Mouse (Mus musculus) layer of hippocampus, adult 8-10 months (tissue): ENCODE measurements around the gene Ywhah. TPM values are rescaled to one million over a fixed set of nuclear protein-coding genes. Genes with fewer than 3 reads are reported as not detected.

Experiments used
- DNase-seq, 2 experiments: peaks; one replicate each; pipeline ENCODE4 v3.0.0; 2022; ENCODE audit warnings: low spot score in 2 of 2
- total RNA-seq, 4 experiments: library from RNA; stranded (reverse); gene quantifications; 2 replicates each; pipeline ENCODE4 v1.2.4; 2022

Gene Ywhah
- total RNA-seq, 4 experiments from 2014 or later: 959 to 1,113 (median 1,048) TPM

DNA sequence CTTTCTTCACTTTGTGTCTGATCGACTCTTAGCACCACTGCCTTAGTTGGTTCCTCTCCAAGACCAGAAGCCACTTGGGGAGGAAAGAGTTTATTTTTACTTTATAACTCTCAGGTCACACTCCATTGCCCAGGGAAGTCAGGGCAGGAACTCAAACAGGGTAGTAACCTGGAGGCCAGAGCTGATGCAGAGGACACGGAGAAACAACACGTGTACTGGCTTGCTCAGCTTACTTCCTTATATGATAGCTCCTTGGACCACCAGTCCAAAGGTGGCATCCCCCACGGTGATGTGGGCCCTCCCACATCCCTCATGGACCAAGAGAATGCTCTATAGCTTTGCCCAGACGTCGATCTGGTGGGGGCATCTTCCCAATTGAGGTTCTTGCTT lies 26.7 kb downstream of the Ywhah start:
- no peak for DNase-seq

DNA sequence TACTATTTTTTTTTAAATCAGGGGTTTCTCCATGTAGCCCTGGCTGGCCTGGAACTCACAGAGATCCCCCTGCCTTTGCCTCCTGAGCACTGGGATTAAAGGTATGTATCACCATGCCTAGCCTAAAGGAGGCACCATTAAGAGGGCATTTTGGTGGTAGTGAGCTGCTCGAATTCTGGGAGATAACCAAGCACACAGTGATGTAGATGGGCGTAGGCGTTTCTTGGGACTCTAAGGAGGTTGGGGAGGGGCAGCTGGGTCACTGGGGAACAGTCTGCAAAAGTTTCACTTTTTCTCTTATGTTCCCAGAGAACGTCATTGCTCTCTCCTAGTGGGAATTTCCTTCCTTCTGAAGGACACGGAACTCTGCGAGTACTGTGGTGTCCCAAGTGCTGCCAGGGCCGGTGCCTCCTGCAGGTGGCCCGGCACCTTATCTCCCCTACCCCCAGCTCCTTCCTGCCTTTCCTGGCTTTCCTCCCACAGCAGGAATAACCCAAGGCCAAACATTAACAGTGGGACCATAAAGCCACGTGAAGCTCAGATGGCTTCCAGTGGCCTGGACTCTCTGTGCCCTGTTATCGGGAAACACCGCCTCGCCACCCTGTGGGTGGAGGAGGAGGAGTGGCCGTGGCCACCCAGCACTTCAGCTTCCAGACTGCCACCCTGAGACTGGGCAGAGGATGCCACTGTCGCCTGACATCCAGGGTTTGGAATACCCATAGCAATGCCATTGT lies 34.4 kb downstream of the Ywhah start:
- no peak for DNase-seq

DNA sequence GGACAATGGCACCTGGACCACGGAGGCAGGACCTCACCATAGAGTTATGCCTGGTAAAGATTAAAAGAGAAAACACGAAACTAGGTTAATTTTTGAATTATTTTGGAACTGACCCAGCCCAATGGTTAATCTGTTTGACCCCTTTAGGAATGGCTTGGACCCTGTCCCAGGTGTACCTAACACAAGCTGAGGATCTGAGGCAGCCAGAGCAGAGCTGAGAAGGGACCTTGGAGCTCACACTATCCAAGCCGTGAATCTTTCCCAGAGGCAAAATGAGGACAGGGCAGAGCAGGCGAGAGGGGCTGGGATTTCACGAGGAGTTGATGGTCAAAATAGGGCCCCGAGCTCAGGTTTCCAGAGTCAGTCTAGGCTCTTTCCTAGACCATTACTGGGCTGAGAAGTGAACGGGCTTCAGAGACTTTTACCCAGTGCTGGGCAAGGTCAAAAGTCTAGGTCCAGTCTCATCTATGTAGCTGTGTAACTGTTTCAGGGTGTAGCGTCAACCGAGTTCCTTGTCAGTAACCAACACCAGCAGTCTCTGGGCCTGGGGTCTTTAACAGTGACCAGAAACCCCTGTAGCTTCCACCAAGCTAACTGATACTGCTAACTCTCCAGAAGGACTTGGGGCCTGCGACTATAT lies 37.6 kb downstream of the Ywhah start:
- no peak for DNase-seq

DNA sequence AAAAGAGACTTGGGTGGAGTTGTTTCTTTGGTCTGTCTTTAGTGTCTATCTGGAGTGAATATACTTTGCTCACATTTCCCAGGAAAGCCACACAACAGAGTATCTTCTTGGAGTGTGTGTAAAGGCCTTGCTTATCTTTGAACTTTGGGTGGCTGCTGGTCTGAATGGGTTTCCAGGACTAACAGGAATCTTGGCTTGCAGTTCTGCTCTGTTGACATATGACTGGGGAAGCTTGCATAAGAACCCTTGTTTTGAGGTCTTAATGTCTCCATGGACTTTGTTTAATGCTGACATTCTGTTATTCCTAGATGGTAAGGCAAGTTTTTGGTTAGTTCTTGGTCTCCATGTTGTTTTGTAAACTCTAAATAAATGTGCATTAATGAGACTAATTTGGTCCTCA lies 51.5 kb downstream of the Ywhah start:
- DNase-seq: no peak

DNA sequence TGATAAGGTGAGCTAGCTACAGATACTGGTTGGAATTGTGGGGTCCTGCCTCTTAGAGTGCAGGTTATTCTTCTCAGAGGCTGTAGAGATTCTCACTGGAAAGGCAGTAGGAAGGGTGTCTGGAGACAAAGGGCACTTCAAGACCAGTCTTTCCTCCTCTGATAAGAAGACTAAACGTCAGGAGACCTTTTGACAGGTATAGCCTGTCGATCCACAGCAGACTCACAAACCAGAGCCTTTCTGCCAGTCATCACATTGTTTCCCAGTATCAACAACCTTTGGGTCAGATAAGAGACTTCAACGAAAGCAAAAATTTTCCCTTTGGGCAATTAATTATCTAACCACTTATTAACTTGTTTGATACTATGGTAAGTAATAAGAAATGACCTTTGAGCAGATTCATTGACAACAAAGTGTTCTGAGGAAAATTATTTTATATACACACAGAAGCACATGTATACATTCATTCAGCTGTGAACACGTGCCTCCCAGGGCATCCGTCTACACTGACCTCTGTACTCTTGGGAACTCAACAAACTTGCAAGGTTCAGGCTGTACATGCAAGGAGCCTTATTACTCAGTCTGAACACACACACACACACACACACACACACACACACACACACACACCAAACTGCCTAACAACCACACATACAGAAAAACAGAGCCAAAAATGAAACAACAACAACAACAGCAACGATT lies 58.0 kb downstream of the Ywhah start:
- DNase-seq: no peak

Other genes starting within 250 kb of the Ywhah start
- 10 to 100 TPM; 60.9 to 65.6 (median 65.0) TPM for gene Pisd, start 233.2 kb upstream of the Ywhah start, total RNA-seq
- not detected for gene Gm20671, start 191.7 kb upstream of the Ywhah start, total RNA-seq
- gene Prr14l, start 164.6 kb upstream of the Ywhah start, total RNA-seq: 10 to 100 TPM; 42.3 to 65.8 (median 48.6) TPM
- 10 to 100 TPM; 68.2 to 75.3 (median 72.5) TPM for gene Depdc5, start 155.1 kb upstream of the Ywhah start, total RNA-seq
- gene Slc5a1, start 85.4 kb downstream of the Ywhah start, total RNA-seq: under 1 TPM; 0.08 to 0.33 (median 0.18) TPM
- not detected for gene Spon2, start 199.6 kb downstream of the Ywhah start, total RNA-seq